ENCODE assay signal across 7 mouse cellular contexts in the genomic region with DNA sequence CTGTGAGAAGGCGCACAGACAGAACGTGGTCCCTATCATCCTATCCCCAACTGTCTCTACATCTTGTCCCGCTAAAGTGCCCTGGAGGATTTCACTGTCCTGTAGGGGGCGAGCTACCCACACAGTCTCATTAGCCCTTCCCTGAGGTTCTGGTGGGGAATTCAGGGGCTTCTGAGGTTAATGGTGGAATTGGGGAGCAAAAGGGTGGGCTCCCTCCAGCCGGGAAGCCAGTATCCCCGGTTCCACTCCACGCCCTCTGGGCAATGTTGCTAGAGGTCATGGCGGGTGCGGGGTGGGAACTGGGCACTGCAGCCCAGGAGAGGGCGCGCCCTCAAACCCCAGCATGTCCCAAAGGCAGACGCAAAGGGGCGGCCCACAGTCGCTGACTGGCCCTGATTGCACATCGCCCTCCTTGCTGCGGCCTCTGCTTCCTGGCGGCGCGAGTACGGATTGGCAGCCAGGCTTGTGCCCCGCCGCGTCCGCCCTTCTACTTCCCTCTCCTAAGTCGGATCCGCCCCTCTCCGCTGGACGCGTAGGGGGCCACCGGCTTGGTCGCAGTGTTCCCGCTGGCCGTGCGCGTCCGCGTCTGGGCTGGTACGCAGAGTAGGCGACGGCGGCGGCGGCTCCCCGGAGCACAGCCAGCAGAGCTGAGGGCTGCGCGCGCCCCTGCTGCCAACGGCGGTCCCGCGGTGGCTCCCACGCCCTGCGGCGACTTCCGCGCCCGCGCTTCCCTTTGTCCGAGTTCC.
DNase-seq lines count a peak whose midpoint lies in the region; ATAC-seq and TF ChIP-seq lines count a peak whose summit lies in the region.

No protein-coding gene starts in this region.

- peak; percentile 38 for TF ChIP-seq CTCF in bone marrow, adult 2 months (IDR thresholded peaks at IDR 0.05; ENCODE audit: control insufficient read depth, insufficient read depth, low read length)

- H3K4me2 ChIP-seq in embryonic facial prominence, embryonic 14.5 days (ENCODE audit: low read depth, low read length) = peak overlapping the region; percentile 58
- peak overlapping the region; percentile 63 for H3K4me2 ChIP-seq in limb, embryonic 13.5 days (replicated peaks)
- H3K4me2 ChIP-seq in midbrain, embryonic 15.5 days = peak overlapping the region; percentile 66

- peak; percentile 96 for DNase-seq in embryonic facial prominence, embryonic 14.5 days (ENCODE audit: low spot score)
- peak; percentile 92 to 94 for DNase-seq in heart, adult 9 months (ENCODE audit: low spot score in 2 of 2)
- peak; percentile 92 for DNase-seq in kidney, adult 9 months
- DNase-seq in spleen, adult 18-20 months = peak; percentile 69 to 74

- H3K9me3 ChIP-seq in embryonic facial prominence, embryonic 14.5 days (ENCODE audit: control insufficient read depth, low read length) = 0 out of 2 replicates have a peak, but pooled peaks cover 5% of the 10 kb centered on the region
- H3K9me3 ChIP-seq in limb, embryonic 13.5 days = peaks cover 6% of the 10 kb centered on the region; the same call in 1 of the 2 replicates
- H3K9me3 ChIP-seq in midbrain, embryonic 15.5 days = no peaks in the 10 kb centered on the region

- no peaks in the 10 kb centered on the region; the same call in 1 of the 2 replicates for H3K4me1 ChIP-seq in bone marrow, adult 2 months (ENCODE audit: control insufficient read depth, insufficient read depth, low read length)
- no peaks in the 10 kb centered on the region for H3K4me1 ChIP-seq in embryonic facial prominence, embryonic 14.5 days (ENCODE audit: control insufficient read depth, insufficient read depth, low read length)
- no peaks in the 10 kb centered on the region for H3K4me1 ChIP-seq in limb, embryonic 13.5 days
- H3K4me1 ChIP-seq in midbrain, embryonic 15.5 days = no peaks in the 10 kb centered on the region

- peak overlapping the region; percentile 76; the same call in 1 of the 2 replicates for H3K27ac ChIP-seq in bone marrow, adult 2 months (ENCODE audit: control insufficient read depth, insufficient read depth, low read depth, low read length, poor library complexity)
- peak overlapping the region; percentile 87 for H3K27ac ChIP-seq in embryonic facial prominence, embryonic 14.5 days (replicated peaks; ENCODE audit: low read depth, low read length)
- peak overlapping the region; percentile 90 for H3K27ac ChIP-seq in limb, embryonic 13.5 days
- H3K27ac ChIP-seq in midbrain, embryonic 15.5 days = peak overlapping the region; percentile 90

- peak overlapping the region; percentile 76 for H3K4me3 ChIP-seq in bone marrow, adult 2 months (replicated peaks; ENCODE audit: control insufficient read depth, low read depth, low read length)
- H3K4me3 ChIP-seq in embryonic facial prominence, embryonic 14.5 days (ENCODE audit: low read depth, low read length) = peak overlapping the region; percentile 85
- peak overlapping the region; percentile 93 for H3K4me3 ChIP-seq in limb, embryonic 13.5 days
- peak overlapping the region; percentile 88 for H3K4me3 ChIP-seq in midbrain, embryonic 15.5 days

- H3K27me3 ChIP-seq in embryonic facial prominence, embryonic 14.5 days (replicated peaks; ENCODE audit: control insufficient read depth, insufficient read depth, low read length) = no peaks in the 10 kb centered on the region
- no peaks in the 10 kb centered on the region for H3K27me3 ChIP-seq in limb, embryonic 13.5 days
- no peaks in the 10 kb centered on the region for H3K27me3 ChIP-seq in midbrain, embryonic 15.5 days (replicated peaks)

- peak; percentile 100 for ATAC-seq in embryonic facial prominence, embryonic 14.5 days (ENCODE audit: low read depth)
- ATAC-seq in limb, embryonic 13.5 days (ENCODE audit: low FRiP score, low read depth) = peak; percentile 100
- ATAC-seq in midbrain, embryonic 15.5 days (replicated peaks) = peak; percentile 100

- TF ChIP-seq POLR2A in bone marrow, adult 2 months (IDR thresholded peaks at IDR 0.05; ENCODE audit: borderline replicate concordance, control insufficient read depth, low read depth, low read length) = peak; percentile 32; the same call in 1 of the 2 replicates

- H3K9ac ChIP-seq in embryonic facial prominence, embryonic 14.5 days (ENCODE audit: low read depth, low read length) = peak overlapping the region; percentile 90
- peak overlapping the region; percentile 92 for H3K9ac ChIP-seq in limb, embryonic 13.5 days
- peak overlapping the region; percentile 86 for H3K9ac ChIP-seq in midbrain, embryonic 15.5 days

- H3K36me3 ChIP-seq in embryonic facial prominence, embryonic 14.5 days (ENCODE audit: control insufficient read depth, insufficient read depth, low read length) = no peaks in the 10 kb centered on the region
- peaks cover 13% of the 10 kb centered on the region for H3K36me3 ChIP-seq in limb, embryonic 13.5 days
- no peaks in the 10 kb centered on the region for H3K36me3 ChIP-seq in midbrain, embryonic 15.5 days (replicated peaks)

- WGBS in bone marrow, adult 2 months = under 1% methylated on average over 59 of the region's 59 CpGs
- under 1% methylated on average over 36 of the region's 59 CpGs for WGBS in embryonic facial prominence, embryonic 14.5 days
- WGBS in limb, embryonic 13.5 days = under 1% methylated on average over 59 of the region's 59 CpGs
- under 1% methylated on average over 59 of the region's 59 CpGs for WGBS in midbrain, embryonic 15.5 days

Comparison
In these comparisons a context has a peak if more than half of its experiments do, and no peak if none do; other contexts are left out.
1. Peak in every context shown above with its lines: DNase-seq, ATAC-seq, H3K4me3 ChIP-seq and H3K27ac ChIP-seq.